Mouse (Mus musculus): ENCODE data around the gene Kcnip4. TPM values are rescaled to one million over a fixed set of nuclear protein-coding genes. Genes with fewer than 3 reads are reported as not detected.

The Kcnip4 gene
- polyA plus RNA-seq, 1 experiment = not detected

- no peak for TF ChIP-seq POLR2A (IDR thresholded peaks at IDR 0.05; ENCODE audit: control insufficient read depth, extremely low read depth, insufficient read depth, low read length, poor library complexity)
- no peak for TF ChIP-seq CTCF (IDR thresholded peaks at IDR 0.05; ENCODE audit: borderline replicate concordance, control insufficient read depth, extremely low read depth, insufficient read depth, low read length, poor library complexity)
- Histone ChIP-seq H3K4me1 (replicated peaks; ENCODE audit: control insufficient read depth, insufficient read depth, low read length) (no peaks in the 10 kb centered on the region), H3K27me3 (ENCODE audit: control insufficient read depth, insufficient read depth, low read length) (no peaks in the 10 kb centered on the region), H3K27ac (ENCODE audit: control insufficient read depth, insufficient read depth, low read length) (no peak overlapping the region), H3K4me3 (ENCODE audit: control insufficient read depth, insufficient read depth, low read length) (no peak overlapping the region), H3K36me3 (ENCODE audit: control insufficient read depth, insufficient read depth, low read length) (no peaks in the 10 kb centered on the region)
- no peak for DNase-seq
- 72% methylated on average over 4 of the region's 4 CpGs for WGBS
Observed at GRCm38 (mm10) chr5:49525242-49525612, 520 bp upstream of the Kcnip4 start.

GRCm38 (mm10) chr5:49523997-49524393 lies 712 bp downstream of the Kcnip4 start:
- Histone ChIP-seq H3K27me3 (ENCODE audit: control insufficient read depth, insufficient read depth, low read length) (no peaks in the 10 kb centered on the region), H3K27ac (ENCODE audit: control insufficient read depth, insufficient read depth, low read length) (no peak overlapping the region), H3K36me3 (ENCODE audit: control insufficient read depth, insufficient read depth, low read length) (no peaks in the 10 kb centered on the region), H3K4me3 (ENCODE audit: control insufficient read depth, insufficient read depth, low read length) (no peak overlapping the region), H3K4me1 (replicated peaks; ENCODE audit: control insufficient read depth, insufficient read depth, low read length) (no peaks in the 10 kb centered on the region)
- no peak for DNase-seq
- TF ChIP-seq POLR2A (IDR thresholded peaks at IDR 0.05; ENCODE audit: control insufficient read depth, extremely low read depth, insufficient read depth, low read length, poor library complexity) = no peak
- TF ChIP-seq CTCF (IDR thresholded peaks at IDR 0.05; ENCODE audit: borderline replicate concordance, control insufficient read depth, extremely low read depth, insufficient read depth, low read length, poor library complexity) = no peak
- WGBS = 22% methylated on average over 11 of the region's 11 CpGs

GRCm38 (mm10) chr5:49522986-49523385 lies 1.7 kb downstream of the Kcnip4 start:
- Histone ChIP-seq H3K27ac (ENCODE audit: control insufficient read depth, insufficient read depth, low read length) (no peak overlapping the region), H3K4me3 (ENCODE audit: control insufficient read depth, insufficient read depth, low read length) (no peak overlapping the region), H3K36me3 (ENCODE audit: control insufficient read depth, insufficient read depth, low read length) (no peaks in the 10 kb centered on the region), H3K4me1 (replicated peaks; ENCODE audit: control insufficient read depth, insufficient read depth, low read length) (no peaks in the 10 kb centered on the region), H3K27me3 (ENCODE audit: control insufficient read depth, insufficient read depth, low read length) (no peaks in the 10 kb centered on the region)
- TF ChIP-seq CTCF (IDR thresholded peaks at IDR 0.05; ENCODE audit: borderline replicate concordance, control insufficient read depth, extremely low read depth, insufficient read depth, low read length, poor library complexity) = no peak
- TF ChIP-seq POLR2A (IDR thresholded peaks at IDR 0.05; ENCODE audit: control insufficient read depth, extremely low read depth, insufficient read depth, low read length, poor library complexity) = no peak
- DNase-seq = no peak
- 84% methylated on average over 4 of the region's 4 CpGs for WGBS

- Histone ChIP-seq H3K4me3 (ENCODE audit: control insufficient read depth, insufficient read depth, low read length) (no peak overlapping the region), H3K36me3 (ENCODE audit: control insufficient read depth, insufficient read depth, low read length) (no peaks in the 10 kb centered on the region), H3K4me1 (replicated peaks; ENCODE audit: control insufficient read depth, insufficient read depth, low read length) (no peaks in the 10 kb centered on the region), H3K27me3 (ENCODE audit: control insufficient read depth, insufficient read depth, low read length) (no peaks in the 10 kb centered on the region), H3K27ac (ENCODE audit: control insufficient read depth, insufficient read depth, low read length) (no peak overlapping the region)
- 86% methylated on average over 3 of the region's 3 CpGs for WGBS
- DNase-seq = no peak
- TF ChIP-seq CTCF (IDR thresholded peaks at IDR 0.05; ENCODE audit: borderline replicate concordance, control insufficient read depth, extremely low read depth, insufficient read depth, low read length, poor library complexity) = no peak
- TF ChIP-seq POLR2A (IDR thresholded peaks at IDR 0.05; ENCODE audit: control insufficient read depth, extremely low read depth, insufficient read depth, low read length, poor library complexity) = no peak
Observed at GRCm38 (mm10) chr5:49498743-49499142, 26.0 kb downstream of the Kcnip4 start.

GRCm38 (mm10) chr5:49487270-49487669 lies 37.4 kb downstream of the Kcnip4 start:
- no peaks in the 10 kb centered on the region for H3K36me3 ChIP-seq (ENCODE audit: control insufficient read depth, insufficient read depth, low read length)
- no peak overlapping the region for H3K4me3 ChIP-seq (ENCODE audit: control insufficient read depth, insufficient read depth, low read length)
- no peaks in the 10 kb centered on the region for H3K27me3 ChIP-seq (ENCODE audit: control insufficient read depth, insufficient read depth, low read length)
- WGBS = 64% methylated on average over 2 of the region's 2 CpGs
- TF ChIP-seq CTCF (IDR thresholded peaks at IDR 0.05; ENCODE audit: borderline replicate concordance, control insufficient read depth, extremely low read depth, insufficient read depth, low read length, poor library complexity) = no peak
- TF ChIP-seq POLR2A (IDR thresholded peaks at IDR 0.05; ENCODE audit: control insufficient read depth, extremely low read depth, insufficient read depth, low read length, poor library complexity) = no peak
- no peak overlapping the region for H3K27ac ChIP-seq (ENCODE audit: control insufficient read depth, insufficient read depth, low read length)
- DNase-seq = no peak
- no peaks in the 10 kb centered on the region for H3K4me1 ChIP-seq (replicated peaks; ENCODE audit: control insufficient read depth, insufficient read depth, low read length)

GRCm38 (mm10) chr5:49470738-49471137 lies 54.0 kb downstream of the Kcnip4 start:
- H3K36me3 ChIP-seq (ENCODE audit: control insufficient read depth, insufficient read depth, low read length) = no peaks in the 10 kb centered on the region
- no peak overlapping the region for H3K4me3 ChIP-seq (ENCODE audit: control insufficient read depth, insufficient read depth, low read length)
- H3K27ac ChIP-seq (ENCODE audit: control insufficient read depth, insufficient read depth, low read length) = no peak overlapping the region
- H3K4me1 ChIP-seq (replicated peaks; ENCODE audit: control insufficient read depth, insufficient read depth, low read length) = no peaks in the 10 kb centered on the region
- TF ChIP-seq CTCF (IDR thresholded peaks at IDR 0.05; ENCODE audit: borderline replicate concordance, control insufficient read depth, extremely low read depth, insufficient read depth, low read length, poor library complexity) (no peak), POLR2A (IDR thresholded peaks at IDR 0.05; ENCODE audit: control insufficient read depth, extremely low read depth, insufficient read depth, low read length, poor library complexity) (no peak)
- DNase-seq = no peak
- WGBS = 94% methylated on average over 2 of the region's 2 CpGs
- no peaks in the 10 kb centered on the region for H3K27me3 ChIP-seq (ENCODE audit: control insufficient read depth, insufficient read depth, low read length)

GRCm38 (mm10) chr5:49460643-49461276 lies 63.9 kb downstream of the Kcnip4 start:
- Histone ChIP-seq H3K27me3 (ENCODE audit: control insufficient read depth, insufficient read depth, low read length) (no peaks in the 10 kb centered on the region), H3K36me3 (ENCODE audit: control insufficient read depth, insufficient read depth, low read length) (no peaks in the 10 kb centered on the region), H3K4me1 (replicated peaks; ENCODE audit: control insufficient read depth, insufficient read depth, low read length) (no peaks in the 10 kb centered on the region), H3K4me3 (ENCODE audit: control insufficient read depth, insufficient read depth, low read length) (no peak overlapping the region), H3K27ac (ENCODE audit: control insufficient read depth, insufficient read depth, low read length) (no peak overlapping the region)
- no peak for DNase-seq
- no peak for TF ChIP-seq CTCF (IDR thresholded peaks at IDR 0.05; ENCODE audit: borderline replicate concordance, control insufficient read depth, extremely low read depth, insufficient read depth, low read length, poor library complexity)
- no peak for TF ChIP-seq POLR2A (IDR thresholded peaks at IDR 0.05; ENCODE audit: control insufficient read depth, extremely low read depth, insufficient read depth, low read length, poor library complexity)
- 86% methylated on average over 6 of the region's 6 CpGs for whole genome bisulfite sequencing

Data from thymus, adult 2 months (tissue).